Mouse (Mus musculus) intestine, embryonic 15.5 days (tissue): ENCODE results near the gene Cdk2. TPM values are rescaled to one million over a fixed set of nuclear protein-coding genes. Genes with fewer than 3 reads are reported as not detected.

Experiments
- ATAC-seq: fragments of 200-750 bp; cut with Nextera tagmentation; 2 replicates; pipeline ENCODE4 v1.8.0; 2017; ENCODE audit warnings: moderate TSS enrichment, moderate library complexity
- H3K27ac ChIP-seq: fragments of 300-500 bp; sonication (generic); 2 replicates; pipeline ENCODE4 v1.5.1; 2015; ENCODE audit warnings: mild to moderate bottlenecking, inconsistent platforms
- H3K27me3 ChIP-seq: fragments of 300-500 bp; sonication (generic); replicated peaks from 2 replicates; pipeline ENCODE4 v1.6.1; 2015; ENCODE audit warnings: inconsistent platforms
- H3K36me3 ChIP-seq: fragments of 300-500 bp; sonication (generic); 2 replicates; pipeline ENCODE4 v1.6.1; 2015; ENCODE audit warnings: inconsistent platforms
- H3K4me1 ChIP-seq: fragments of 300-500 bp; sonication (generic); replicated peaks from 2 replicates; pipeline ENCODE4 v1.6.1; 2015; ENCODE audit warnings: inconsistent platforms
- H3K4me2 ChIP-seq: fragments of 300-500 bp; sonication (generic); replicated peaks from 2 replicates; pipeline ENCODE4 v1.6.1; 2015; ENCODE audit warnings: mild to moderate bottlenecking, inconsistent platforms
- H3K4me3 ChIP-seq: fragments of 300-500 bp; sonication (generic); replicated peaks from 2 replicates; pipeline ENCODE4 v1.5.1; 2015; ENCODE audit warnings: inconsistent platforms
- H3K9ac ChIP-seq: fragments of 300-500 bp; sonication (generic); 2 replicates; pipeline ENCODE4 v1.6.1; 2015; ENCODE audit warnings: inconsistent platforms
- H3K9me3 ChIP-seq: fragments of 300-500 bp; sonication (generic); 2 replicates; pipeline ENCODE4 v1.6.1; 2016; ENCODE audit warnings: inconsistent platforms
- WGBS: fragments of 180-500 bp; shearing (Covaris S2); methylation state at CpG from one replicate; pipeline ENCODE4 v1.1.7; 2015; 5-methylcytosine and 5-hydroxymethylcytosine counted together
- polyA plus RNA-seq: library from polyadenylated mRNA; unstranded; fragments of >200 nt; fragmentation: Nextera tagmentation; extraction: Ambion mirVana; gene quantifications from 2 replicates; pipeline ENCODE4 v1.2.1, GENCODE M21; 2015

Gene Cdk2
- polyA plus RNA-seq, 1 experiment from 2014 or later: 80.9 TPM

- Histone ChIP-seq H3K4me3 (no peak overlapping the region), H3K4me1 (peaks cover 16% of the 10 kb centered on the region), H3K9ac (no peak overlapping the region), H3K9me3 (no peaks in the 10 kb centered on the region), H3K27me3 (no peaks in the 10 kb centered on the region), H3K27ac (no peak overlapping the region), H3K36me3 (peaks cover 39% of the 10 kb centered on the region), H3K4me2 (no peak overlapping the region)
- 62% methylated on average over 11 of the region's 11 CpGs for WGBS
- ATAC-seq: no peak
Measured at GRCm38 (mm10) chr10:128699611-128700010, 5.2 kb downstream of the Cdk2 start.

- 78% methylated on average over 5 of the region's 5 CpGs for WGBS
- H3K27ac ChIP-seq: no peak overlapping the region
- peaks cover 16% of the 10 kb centered on the region for H3K4me1 ChIP-seq
- no peaks in the 10 kb centered on the region for H3K9me3 ChIP-seq
- H3K4me2 ChIP-seq: no peak overlapping the region
- ATAC-seq: no peak
- H3K36me3 ChIP-seq: peaks cover 39% of the 10 kb centered on the region
- no peaks in the 10 kb centered on the region for H3K27me3 ChIP-seq
- H3K9ac ChIP-seq: no peak overlapping the region
- no peak overlapping the region for H3K4me3 ChIP-seq
Measured at GRCm38 (mm10) chr10:128699006-128699405, 5.8 kb downstream of the Cdk2 start.

GRCm38 (mm10) chr10:128697072-128697725, 7.6 kb downstream of the Cdk2 start:
- Histone ChIP-seq H3K9me3 (no peaks in the 10 kb centered on the region), H3K4me3 (peak overlapping the region; percentile 33; the same call in 1 of the 2 replicates), H3K36me3 (peaks cover 33% of the 10 kb centered on the region), H3K4me2 (peak overlapping the region; percentile 64; the same call in 1 of the 2 replicates), H3K4me1 (0 out of 2 replicates have a peak, but pooled peaks cover 2% of the 10 kb centered on the region), H3K27me3 (no peaks in the 10 kb centered on the region), H3K27ac (no peak overlapping the region), H3K9ac (no peak overlapping the region)
- WGBS: 80% methylated on average over 6 of the region's 6 CpGs
- no peak for ATAC-seq

- no peaks in the 10 kb centered on the region for H3K9me3 ChIP-seq
Measured at GRCm38 (mm10) chr10:128695992-128696807, 8.6 kb downstream of the Cdk2 start, which contains the start of gene Rab5b. Gene Rab5b (minus strand): TSS chr10:128696264.

GRCm38 (mm10) chr10:128695411-128695991, 9.3 kb downstream of the Cdk2 start:
- Histone ChIP-seq H3K9me3 (no peaks in the 10 kb centered on the region), H3K4me3 (peak overlapping the region; percentile 79), H3K4me2 (peak overlapping the region; percentile 57), H3K36me3 (peaks cover 20% of the 10 kb centered on the region), H3K27me3 (no peaks in the 10 kb centered on the region), H3K9ac (peak overlapping the region; percentile 94), H3K27ac (peak overlapping the region; percentile 98), H3K4me1 (no peaks in the 10 kb centered on the region)
- 2% methylated on average over 22 of the region's 22 CpGs for WGBS
- no peak for ATAC-seq

More at GRCm38 (mm10) chr10:128695992-128696807, 8.6 kb downstream of the Cdk2 start, which contains the start of gene Rab5b:
- WGBS: under 1% methylated on average over 40 of the region's 40 CpGs
- peak; percentile 99 for ATAC-seq
- H3K9ac ChIP-seq: peak within 1 kb of the TSS; percentile 94
- H3K27ac ChIP-seq: peak within 1 kb of the TSS; percentile 98
- H3K4me2 ChIP-seq: peak within 1 kb of the TSS; percentile 64
- H3K4me1 ChIP-seq: no peaks in the 10 kb centered on the region
- peaks cover 26% of the 10 kb centered on the region for H3K36me3 ChIP-seq
- H3K27me3 ChIP-seq: no peaks in the 10 kb centered on the region
- peak within 1 kb of the TSS; percentile 79 for H3K4me3 ChIP-seq

- ATAC-seq: no peak
- peak overlapping the region; percentile 57 for H3K9ac ChIP-seq
- peak overlapping the region; percentile 78 for H3K4me2 ChIP-seq
- H3K27me3 ChIP-seq: no peaks in the 10 kb centered on the region
- H3K9me3 ChIP-seq: no peaks in the 10 kb centered on the region
- H3K27ac ChIP-seq: peak overlapping the region; percentile 33
- peaks cover 8% of the 10 kb centered on the region for H3K4me1 ChIP-seq
- no peaks in the 10 kb centered on the region for H3K36me3 ChIP-seq
- peak overlapping the region; percentile 61 for H3K4me3 ChIP-seq
- 2% methylated on average over 9 of the region's 9 CpGs for WGBS
Measured at GRCm38 (mm10) chr10:128674469-128675008, 30.3 kb downstream of the Cdk2 start.

- H3K4me3 ChIP-seq: peak within 1 kb of the TSS; percentile 61
- peak; percentile 90 for ATAC-seq
- WGBS: under 1% methylated on average over 60 of the region's 60 CpGs
- H3K9me3 ChIP-seq: no peaks in the 10 kb centered on the region
- peak within 1 kb of the TSS; percentile 33 for H3K27ac ChIP-seq
- H3K4me2 ChIP-seq: peak within 1 kb of the TSS; percentile 78
- H3K9ac ChIP-seq: peak within 1 kb of the TSS; percentile 57
- no peaks in the 10 kb centered on the region for H3K27me3 ChIP-seq
- peaks cover 9% of the 10 kb centered on the region for H3K4me1 ChIP-seq
- H3K36me3 ChIP-seq: no peaks in the 10 kb centered on the region
Measured at GRCm38 (mm10) chr10:128673763-128674468, 30.9 kb downstream of the Cdk2 start, which contains the start of gene Suox. Gene Suox (minus strand): TSS chr10:128674073.

GRCm38 (mm10) chr10:128671148-128671547, 33.7 kb downstream of the Cdk2 start:
- H3K27ac ChIP-seq: no peak overlapping the region
- no peak overlapping the region for H3K4me3 ChIP-seq
- H3K36me3 ChIP-seq: no peaks in the 10 kb centered on the region
- H3K4me1 ChIP-seq: peaks cover 9% of the 10 kb centered on the region
- no peaks in the 10 kb centered on the region for H3K9me3 ChIP-seq
- no peaks in the 10 kb centered on the region for H3K27me3 ChIP-seq
- WGBS: 92% methylated on average over 9 of the region's 9 CpGs
- ATAC-seq: no peak
- H3K4me2 ChIP-seq: no peak overlapping the region
- H3K9ac ChIP-seq: no peak overlapping the region

- H3K4me1 ChIP-seq: peaks cover 9% of the 10 kb centered on the region
- H3K9me3 ChIP-seq: no peaks in the 10 kb centered on the region
- peak; percentile 77 for ATAC-seq
- H3K4me2 ChIP-seq: peak overlapping the region; percentile 84
- H3K4me3 ChIP-seq: peak overlapping the region; percentile 77
- H3K27ac ChIP-seq: peak overlapping the region; percentile 37; the same call in 1 of the 2 replicates
- H3K27me3 ChIP-seq: no peaks in the 10 kb centered on the region
- under 1% methylated on average over 42 of the region's 42 CpGs for WGBS
- H3K36me3 ChIP-seq: no peaks in the 10 kb centered on the region
- H3K9ac ChIP-seq: peak overlapping the region; percentile 66
Measured at GRCm38 (mm10) chr10:128668790-128669672, 35.8 kb downstream of the Cdk2 start.

GRCm38 (mm10) chr10:128665806-128666205, 39.0 kb downstream of the Cdk2 start:
- Histone ChIP-seq H3K27ac (no peak overlapping the region), H3K4me3 (no peak overlapping the region), H3K4me1 (peaks cover 2% of the 10 kb centered on the region; the same call in 1 of the 2 replicates), H3K27me3 (no peaks in the 10 kb centered on the region), H3K9ac (no peak overlapping the region), H3K4me2 (no peak overlapping the region), H3K9me3 (no peaks in the 10 kb centered on the region), H3K36me3 (no peaks in the 10 kb centered on the region)
- WGBS: 92% methylated on average over 2 of the region's 2 CpGs
- no peak for ATAC-seq

GRCm38 (mm10) chr10:128665307-128665706, 39.5 kb downstream of the Cdk2 start:
- Histone ChIP-seq H3K4me1 (peaks cover 2% of the 10 kb centered on the region; the same call in 1 of the 2 replicates), H3K27ac (no peak overlapping the region), H3K4me2 (no peak overlapping the region), H3K9me3 (no peaks in the 10 kb centered on the region), H3K27me3 (no peaks in the 10 kb centered on the region), H3K36me3 (no peaks in the 10 kb centered on the region), H3K9ac (no peak overlapping the region), H3K4me3 (no peak overlapping the region)
- WGBS: 87% methylated on average over 3 of the region's 3 CpGs
- no peak for ATAC-seq
